Mouse (Mus musculus) hindbrain, embryonic 10.5 days (tissue): ENCODE results near the gene Apobec1. TPM values are rescaled to one million over a fixed set of nuclear protein-coding genes. Genes with fewer than 3 reads are reported as not detected.
A peak's percentile ranks its signal among the peaks of the same experiment; 100 is the strongest.
"Not testable (repeated sequence)": the region's sequence is repeated elsewhere in the genome, so short reads cannot be mapped to it uniquely, and the experiment has no call there.

Experiments used
- DNase-seq: peaks from one replicate; pipeline ENCODE4 v3.0.0-alpha.2; 2017; ENCODE audit warnings: low spot score
- H3K27ac ChIP-seq: fragments of 300-500 bp; sonication (generic); 2 replicates; pipeline ENCODE4 v1.5.1; 2016; ENCODE audit warnings: mild to moderate bottlenecking, moderate library complexity
- H3K27me3 ChIP-seq: fragments of 300-500 bp; sonication (generic); 2 replicates; pipeline ENCODE4 v1.6.1; 2016; ENCODE audit warnings: mild to moderate bottlenecking; ENCODE audit not compliant: poor library complexity, insufficient read depth, severe bottlenecking
- H3K36me3 ChIP-seq: fragments of 300-500 bp; sonication (generic); 2 replicates; pipeline ENCODE4 v1.6.1; 2016; ENCODE audit warnings: mild to moderate bottlenecking, moderate library complexity
- H3K4me1 ChIP-seq: fragments of 300-500 bp; sonication (generic); replicated peaks from 2 replicates; pipeline ENCODE4 v1.6.1; 2016; ENCODE audit warnings: mild to moderate bottlenecking
- H3K4me3 ChIP-seq: fragments of 300-500 bp; sonication (generic); 2 replicates; pipeline ENCODE4 v1.5.1; 2016; ENCODE audit warnings: mild to moderate bottlenecking, moderate library complexity
- H3K9me3 ChIP-seq: fragments of 300-500 bp; sonication (generic); 2 replicates; pipeline ENCODE4 v1.6.1; 2016; ENCODE audit warnings: mild to moderate bottlenecking, moderate library complexity
- WGBS: fragments of 180-500 bp; shearing (Covaris S2); methylation state at CpG from one replicate; pipeline ENCODE4 v1.1.7; 2016; 5-methylcytosine and 5-hydroxymethylcytosine counted together
- polyA plus RNA-seq: library from polyadenylated mRNA; unstranded; fragments of >200 nt; fragmentation: Nextera tagmentation; extraction: Ambion mirVana; gene quantifications from 2 replicates; pipeline ENCODE4 v1.2.1, GENCODE M21; 2016

Apobec1 gene
- polyA plus RNA-seq, 1 experiment from 2014 or later, result 2.1 TPM

- DNase-seq, result no peak
- Histone ChIP-seq H3K4me3 (no peak overlapping the region), H3K4me1 (no peaks in the 10 kb centered on the region), H3K27ac (no peak overlapping the region), H3K9me3 (no peaks in the 10 kb centered on the region), H3K27me3 (no peaks in the 10 kb centered on the region), H3K36me3 (no peaks in the 10 kb centered on the region)
- 79% methylated on average over 9 of the region's 9 CpGs for WGBS
Observed at GRCm38 (mm10) chr6:122545289-122545882, 56.9 kb downstream of the Apobec1 start.

- H3K27me3 ChIP-seq, result no peaks in the 10 kb centered on the region
- H3K4me3 ChIP-seq, result no peak overlapping the region
- H3K4me1 ChIP-seq, result no peaks in the 10 kb centered on the region
- no peak overlapping the region for H3K27ac ChIP-seq
- no peak for DNase-seq
- WGBS, result 97% methylated on average over 1 of the region's 1 CpGs
- no peaks in the 10 kb centered on the region for H3K36me3 ChIP-seq
- no peaks in the 10 kb centered on the region for H3K9me3 ChIP-seq
Observed at GRCm38 (mm10) chr6:122544672-122545071, 57.6 kb downstream of the Apobec1 start.

DNA sequence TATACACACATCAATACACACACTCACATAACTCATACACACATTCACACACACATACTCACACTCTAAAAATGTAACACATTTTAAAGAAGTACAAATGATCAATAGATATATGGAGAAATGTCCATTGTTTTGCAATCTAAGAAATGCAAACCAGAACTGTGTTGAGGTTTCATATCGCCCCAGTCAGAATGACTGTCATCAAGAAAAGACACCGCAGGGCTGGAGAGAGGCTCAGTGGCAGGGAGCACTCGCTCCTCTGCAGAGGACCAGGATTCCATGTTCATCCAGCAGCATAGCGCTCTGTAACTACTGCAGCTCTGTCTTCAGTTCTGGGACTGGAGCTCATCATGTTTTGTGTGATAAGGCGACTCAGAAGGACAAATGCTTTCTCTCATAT is 58.7 kb downstream of the Apobec1 start:
- H3K36me3 ChIP-seq, result no peaks in the 10 kb centered on the region
- no peaks in the 10 kb centered on the region for H3K27me3 ChIP-seq
- H3K4me3 ChIP-seq, result no peak overlapping the region
- 85% methylated on average over 5 of the region's 5 CpGs for WGBS
- no peak overlapping the region for H3K27ac ChIP-seq
- no peaks in the 10 kb centered on the region for H3K4me1 ChIP-seq
- H3K9me3 ChIP-seq, result no peaks in the 10 kb centered on the region
- DNase-seq, result no peak

DNA sequence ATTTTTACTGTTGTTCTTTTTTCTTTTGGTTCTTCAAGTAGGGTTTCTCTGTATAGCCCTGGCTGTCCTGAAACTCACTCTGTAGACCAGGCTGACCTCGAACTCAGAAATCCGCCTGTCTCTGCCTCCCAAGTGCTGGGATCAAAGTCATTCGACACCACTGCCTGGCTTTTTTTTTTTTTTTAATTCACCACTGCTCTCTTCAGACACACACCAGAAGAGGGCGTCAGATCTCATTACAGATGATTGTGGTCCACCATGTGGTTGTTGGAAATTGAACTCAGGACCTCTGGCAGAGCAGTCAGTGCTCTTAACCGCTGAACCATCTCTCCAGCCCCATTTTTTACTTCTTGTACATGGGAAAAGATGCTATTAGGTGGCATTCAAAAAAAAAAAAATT is 59.8 kb downstream of the Apobec1 start:
- not testable (repeated sequence) for H3K36me3 ChIP-seq, H3K27me3 ChIP-seq, H3K9me3 ChIP-seq, H3K27ac ChIP-seq, DNase-seq, H3K4me1 ChIP-seq, H3K4me3 ChIP-seq
- 82% methylated on average over 5 of the region's 5 CpGs for WGBS

DNA sequence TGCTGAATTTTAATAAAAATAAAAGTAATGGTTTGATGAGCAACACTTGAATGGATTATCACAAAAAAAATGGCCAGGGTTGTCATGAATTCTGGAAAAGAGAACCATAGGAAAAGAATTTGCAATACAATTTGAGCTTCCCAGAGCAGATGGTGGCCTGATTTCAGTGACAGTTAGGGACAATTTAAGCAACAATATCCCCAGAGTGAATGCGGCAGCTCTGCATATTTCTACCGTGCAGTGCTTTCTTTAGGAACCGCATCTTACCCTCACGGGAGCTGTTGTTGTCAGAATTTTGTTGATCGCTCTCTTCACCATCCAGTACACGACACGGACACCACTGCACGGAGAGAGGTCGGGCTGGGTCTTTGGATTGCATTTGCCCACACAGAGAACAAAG is 62.7 kb downstream of the Apobec1 start:
- Histone ChIP-seq H3K27ac (no peak overlapping the region), H3K4me1 (no peaks in the 10 kb centered on the region), H3K9me3 (no peaks in the 10 kb centered on the region), H3K36me3 (no peaks in the 10 kb centered on the region), H3K4me3 (no peak overlapping the region), H3K27me3 (no peaks in the 10 kb centered on the region)
- DNase-seq, result no peak
- WGBS, result 84% methylated on average over 9 of the region's 9 CpGs

- no peaks in the 10 kb centered on the region for H3K9me3 ChIP-seq
- DNase-seq, result no peak
- H3K36me3 ChIP-seq, result no peaks in the 10 kb centered on the region
- no peak overlapping the region for H3K4me3 ChIP-seq
- H3K4me1 ChIP-seq, result peaks cover 12% of the 10 kb centered on the region
- H3K27ac ChIP-seq, result no peak overlapping the region
- no peaks in the 10 kb centered on the region for H3K27me3 ChIP-seq
- 19% methylated on average over 3 of the region's 3 CpGs for WGBS
Observed at GRCm38 (mm10) chr6:122534032-122534431, 68.2 kb downstream of the Apobec1 start.

DNA sequence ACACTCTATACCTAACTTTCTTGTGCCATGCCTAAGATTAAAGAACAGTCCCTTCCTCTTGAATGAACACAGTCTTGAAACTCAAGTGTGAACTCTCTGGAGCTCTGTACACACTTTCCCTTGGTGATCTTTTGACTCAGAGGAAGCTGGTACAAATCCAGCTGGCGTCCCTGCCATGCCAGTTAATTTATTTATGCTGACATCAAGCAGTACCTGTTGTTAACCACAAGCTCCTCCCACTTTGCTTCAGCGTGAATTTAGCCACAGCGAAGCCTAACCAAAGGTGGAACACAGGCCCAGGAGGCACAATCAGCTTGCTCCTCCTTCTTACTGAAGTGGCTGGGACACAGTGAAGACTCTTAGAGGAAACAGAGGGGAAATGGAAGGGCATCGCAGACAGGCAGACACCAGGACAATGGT is 69.4 kb downstream of the Apobec1 start:
- DNase-seq, result peak; percentile 36
- Histone ChIP-seq H3K36me3 (no peaks in the 10 kb centered on the region), H3K4me1 (peaks cover 12% of the 10 kb centered on the region), H3K27me3 (no peaks in the 10 kb centered on the region), H3K4me3 (peak overlapping the region; percentile 39), H3K27ac (peak overlapping the region; percentile 75), H3K9me3 (no peaks in the 10 kb centered on the region)
- 15% methylated on average over 4 of the region's 4 CpGs for WGBS

GRCm38 (mm10) chr6:122531466-122532174 is 70.6 kb downstream of the Apobec1 start:
- 74% methylated on average over 8 of the region's 8 CpGs for WGBS
- H3K4me1 ChIP-seq, result peaks cover 12% of the 10 kb centered on the region
- no peak overlapping the region for H3K27ac ChIP-seq
- DNase-seq, result no peak
- H3K36me3 ChIP-seq, result no peaks in the 10 kb centered on the region
- no peaks in the 10 kb centered on the region for H3K9me3 ChIP-seq
- no peak overlapping the region for H3K4me3 ChIP-seq
- H3K27me3 ChIP-seq, result no peaks in the 10 kb centered on the region

- H3K36me3 ChIP-seq, result no peaks in the 10 kb centered on the region
- H3K9me3 ChIP-seq, result no peaks in the 10 kb centered on the region
- H3K27ac ChIP-seq, result no peak overlapping the region
- peaks cover 5% of the 10 kb centered on the region for H3K4me1 ChIP-seq
- no peaks in the 10 kb centered on the region for H3K27me3 ChIP-seq
- H3K4me3 ChIP-seq, result no peak overlapping the region
- 80% methylated on average over 11 of the region's 11 CpGs for WGBS
- no peak for DNase-seq
Observed at GRCm38 (mm10) chr6:122528136-122528535, 74.1 kb downstream of the Apobec1 start.

Other genes with a start within 250 kb of the Apobec1 start
- 36.6 and 44.2 TPM in 2 replicates for gene Rimklb, start 103.7 kb downstream of the Apobec1 start, polyA plus RNA-seq
- 0.40 and 1.1 TPM in 2 replicates for gene Mfap5, start 96.6 kb downstream of the Apobec1 start, polyA plus RNA-seq
- not detected in 2 replicates for gene Aicda, start 48.6 kb downstream of the Apobec1 start, polyA plus RNA-seq
- 0.24 TPM in 1 of 2 replicates, not detected in the other for gene Gdf3, start 7.6 kb upstream of the Apobec1 start, polyA plus RNA-seq
- gene Dppa3, start 24.0 kb upstream of the Apobec1 start, polyA plus RNA-seq, result not detected in 2 replicates
- gene Nanog, start 105.0 kb upstream of the Apobec1 start, polyA plus RNA-seq, result 0.12 and 0.24 TPM in 2 replicates
- gene Slc2a3, start 199.2 kb upstream of the Apobec1 start, polyA plus RNA-seq, result 38.5 and 57.1 TPM in 2 replicates
- gene Foxj2, start 217.5 kb upstream of the Apobec1 start, polyA plus RNA-seq, result 2.5 and 3.6 TPM in 2 replicates